Mouse (Mus musculus) myocyte (in vitro differentiated cells): ENCODE measurements around the gene Gm45062.

ENCODE experiments used
- E2F4 ChIP-seq: IDR thresholded peaks from one replicate; pipeline ENCODE4 v1.6.1; 2011; ENCODE audit warnings: mild to moderate bottlenecking, control low read depth, moderate library complexity; ENCODE audit not compliant: insufficient read depth
- MAX ChIP-seq: IDR thresholded peaks from one replicate; pipeline ENCODE4 v1.6.1; 2011; ENCODE audit warnings: low read depth, mild to moderate bottlenecking, control low read depth
- MYOD1 ChIP-seq, 3 experiments: IDR thresholded peaks; one replicate each; pipeline ENCODE4 v1.6.1; 2011; ENCODE audit warnings: control low read depth in 2 of 3, low read depth in 2 of 3, mild to moderate bottlenecking in 2 of 3, moderate library complexity in 1 of 3; ENCODE audit not compliant: insufficient read length in 2 of 3, control insufficient read depth in 1 of 3
- POLR2A ChIP-seq: IDR thresholded peaks from one replicate; pipeline ENCODE4 v1.6.1; 2011; ENCODE audit warnings: low read depth, mild to moderate bottlenecking, control low read depth, moderate library complexity; ENCODE audit not compliant: insufficient read length
- POLR2AphosphoS2 ChIP-seq: IDR thresholded peaks from one replicate; pipeline ENCODE4 v1.6.1; 2011; ENCODE audit warnings: low read depth, control low read depth; ENCODE audit not compliant: insufficient read length
- REST ChIP-seq: IDR thresholded peaks from one replicate; pipeline ENCODE4 v1.6.1; 2011; ENCODE audit warnings: mild to moderate bottlenecking, control low read depth, moderate library complexity; ENCODE audit not compliant: insufficient read depth, insufficient read length
- SRF ChIP-seq: IDR thresholded peaks from one replicate; pipeline ENCODE4 v1.6.1; 2011; ENCODE audit warnings: low read depth; ENCODE audit not compliant: control insufficient read depth, insufficient read length
- TCF12 ChIP-seq: IDR thresholded peaks from one replicate; pipeline ENCODE4 v1.6.1; 2011; ENCODE audit warnings: mild to moderate bottlenecking, control low read depth; ENCODE audit not compliant: poor library complexity, insufficient read depth, severe bottlenecking
- TCF3 ChIP-seq: IDR thresholded peaks from one replicate; pipeline ENCODE4 v1.6.1; 2011; ENCODE audit warnings: low read depth, control low read depth; ENCODE audit not compliant: insufficient read length
- USF1 ChIP-seq: IDR thresholded peaks from one replicate; pipeline ENCODE4 v1.6.1; 2011; ENCODE audit warnings: low read depth, mild to moderate bottlenecking, control low read depth, moderate library complexity

GRCm38 (mm10) chr6:8472125-8472524 lies 212.9 kb downstream of the Gm45062 start:
- TF ChIP-seq POLR2A (no peak), E2F4 (no peak), SRF (no peak), USF1 (no peak), REST (no peak), MYOD1 (IDR thresholded peaks at IDR 0.05; ENCODE audit: control insufficient read depth in 1 of 3, insufficient read length in 2 of 3, low read depth in 2 of 3) (no peak), TCF12 (no peak), POLR2AphosphoS2 (no peak), TCF3 (no peak), MAX (no peak)
